Mouse (Mus musculus): ENCODE data around the gene Mst1r. TPM values are rescaled to one million over a fixed set of nuclear protein-coding genes. Genes with fewer than 3 reads are reported as not detected.

The Mst1r gene
- polyA plus RNA-seq (2017; shearing (Covaris generic)), result not detected

DNA sequence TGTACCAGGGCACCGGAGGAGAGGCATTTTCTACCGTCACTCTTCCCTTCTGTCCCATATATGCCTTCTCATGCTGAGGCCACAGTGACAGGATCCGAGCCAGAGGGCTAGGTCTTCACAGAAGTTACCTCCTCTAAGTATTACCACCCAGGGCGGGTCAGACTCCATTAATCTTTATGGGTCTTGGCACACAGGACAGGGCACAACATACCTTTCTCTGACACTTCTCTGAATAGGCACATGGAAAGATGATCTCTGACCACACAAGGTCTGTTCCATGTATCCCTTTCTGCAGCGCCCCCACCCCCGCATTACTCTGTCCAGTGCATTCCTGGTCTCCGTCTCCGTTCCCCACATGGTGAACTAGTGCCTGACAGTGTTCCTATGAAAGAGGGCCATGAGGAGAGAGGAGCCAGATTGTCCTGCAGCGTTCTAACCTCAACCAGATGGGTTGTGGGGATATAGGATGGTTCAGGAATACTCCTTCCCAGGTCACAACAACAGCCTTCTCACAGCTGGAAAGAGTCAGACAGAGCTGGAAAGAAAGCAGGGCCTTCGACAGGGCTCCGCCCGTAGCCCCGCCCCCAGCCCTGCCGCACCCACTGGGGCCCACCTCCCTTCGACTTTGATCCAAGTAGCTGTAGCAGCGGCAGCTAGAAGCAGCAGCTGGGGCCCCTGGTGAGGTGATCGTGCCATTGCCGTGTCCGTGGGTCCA lies at the start of gene Mst1r:
Gene Mst1r (plus strand): TSS at position 622 of the 715 bp plus-strand sequence.

DNA sequence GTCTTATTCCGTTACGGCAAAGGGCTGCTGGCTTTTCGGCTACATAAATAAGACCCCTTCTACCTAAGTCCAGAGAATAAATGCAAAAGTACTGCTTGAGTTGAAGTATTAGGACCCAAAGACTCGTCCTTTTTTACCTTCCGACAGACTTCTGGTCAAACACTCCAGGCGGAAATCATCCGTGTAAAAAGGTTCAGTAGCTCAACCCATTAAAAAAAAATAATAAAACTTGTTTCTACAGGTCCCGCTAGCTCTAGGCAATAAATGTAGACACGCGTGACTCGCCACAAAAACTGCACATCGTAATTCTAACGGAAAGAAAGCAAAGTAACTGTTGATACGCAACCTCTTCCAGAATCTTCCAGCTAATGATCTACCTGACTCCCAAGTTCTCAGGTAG lies 33.5 kb upstream of the Mst1r start, which contains the start of gene Rbm6:
Gene Rbm6 (minus strand): TSS at position 101 of the 400 bp plus-strand sequence.

DNA sequence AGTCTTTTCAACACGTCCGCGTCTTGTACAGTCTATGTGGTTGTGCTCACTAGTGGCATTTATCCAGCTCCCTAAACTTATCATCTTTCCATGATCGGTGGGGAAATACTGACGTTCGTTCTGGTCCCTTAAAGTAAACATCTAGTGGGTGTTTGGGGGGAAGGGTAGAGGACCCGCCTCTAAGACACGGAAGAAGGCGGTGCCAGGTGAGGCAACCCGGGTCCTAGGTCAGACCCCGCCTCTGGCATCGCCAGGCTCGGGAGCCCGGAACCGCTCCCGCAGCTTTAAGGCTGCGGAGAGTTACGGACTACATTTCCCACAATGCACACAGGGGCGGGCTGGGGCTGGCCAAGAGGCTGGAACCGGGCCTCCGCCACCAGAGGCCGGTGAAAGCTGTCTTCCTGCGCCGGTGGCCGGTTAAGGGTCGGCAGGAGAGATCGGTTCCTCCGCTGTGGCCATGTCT lies 18.8 kb upstream of the Mst1r start, which contains the start of gene Mon1a:
Gene Mon1a (plus strand): TSS at position 348 of the 463 bp plus-strand sequence.

DNA sequence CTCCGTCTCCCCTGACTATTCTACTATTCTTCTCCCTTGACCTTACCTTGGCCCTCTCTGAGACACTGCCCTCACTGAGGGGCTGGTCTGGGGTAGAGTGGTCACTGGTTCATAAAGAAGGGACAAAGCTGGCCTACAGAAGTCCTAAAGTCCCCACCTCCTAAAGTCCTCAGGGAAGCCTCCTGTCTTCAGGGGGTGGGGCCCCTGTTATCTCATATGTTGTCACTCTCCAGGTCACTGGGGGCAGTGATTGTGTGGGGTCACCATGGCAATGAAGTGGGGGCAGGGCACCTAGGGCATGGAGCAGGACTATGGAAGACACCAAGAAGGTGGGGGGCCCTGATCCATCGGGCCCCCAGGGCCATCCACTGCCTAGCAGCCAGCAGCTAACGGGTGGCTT lies 21.5 kb downstream of the Mst1r start, which contains the start of gene Actl11:
Gene Actl11 (plus strand): TSS at position 301 of the 400 bp plus-strand sequence.

DNA sequence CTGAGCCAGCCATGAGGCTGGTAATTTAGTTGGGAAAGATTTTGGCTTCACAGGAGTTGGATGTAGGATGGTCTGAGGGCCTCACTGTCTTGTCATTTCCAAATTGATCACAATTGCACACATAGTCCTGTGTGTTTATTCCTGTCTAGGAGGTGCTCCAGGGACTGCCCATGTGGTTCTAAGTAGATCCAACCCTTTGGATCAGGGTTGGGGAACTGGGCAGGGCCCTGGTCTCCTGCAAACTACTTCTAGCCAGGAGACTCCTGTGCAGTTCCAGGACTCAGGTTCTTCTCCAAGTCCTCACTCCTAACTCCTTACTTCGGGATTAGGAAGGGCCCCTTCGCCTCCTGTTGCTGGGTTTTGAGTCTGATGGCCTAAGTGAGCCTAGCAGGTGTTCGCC lies 28.7 kb downstream of the Mst1r start, which contains the start of gene Camkv:
Gene Camkv (plus strand): TSS at position 301 of the 400 bp plus-strand sequence.

DNA sequence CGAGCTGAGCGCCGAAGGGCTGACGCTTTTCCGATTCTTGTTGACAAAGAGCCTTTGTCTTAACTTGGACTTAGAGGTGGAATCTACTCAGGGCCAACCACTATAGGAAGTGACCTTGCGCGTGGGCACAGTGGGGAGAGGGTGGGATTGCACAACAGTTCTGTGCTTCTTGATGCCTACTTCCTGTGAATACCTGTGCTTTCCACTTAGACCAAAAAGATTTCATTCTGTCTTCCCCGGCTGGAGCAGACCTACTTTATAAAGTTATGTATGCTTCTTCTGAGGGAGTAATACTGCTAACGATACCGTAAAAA lies 43.2 kb downstream of the Mst1r start, which contains the start of gene Traip:
Gene Traip (plus strand): TSS at position 215 of the 314 bp plus-strand sequence.

Other genes with a start within 250 kb of the Mst1r start
- gene Slc38a3, start 237.3 kb upstream of the Mst1r start, polyA plus RNA-seq (2017; shearing (Covaris generic)), result not detected
- not detected for gene Gnat1, start 227.2 kb upstream of the Mst1r start, polyA plus RNA-seq (2017; shearing (Covaris generic))
- not detected for gene Sema3f, start 196.4 kb upstream of the Mst1r start, polyA plus RNA-seq (2017; shearing (Covaris generic))
- gene Rbm5, start 135.9 kb upstream of the Mst1r start, polyA plus RNA-seq (2017; shearing (Covaris generic)), result 336 TPM
- 128 TPM for gene Rbm6, start 33.6 kb upstream of the Mst1r start, polyA plus RNA-seq (2017; shearing (Covaris generic))
- gene Mon1a, start 18.7 kb upstream of the Mst1r start, polyA plus RNA-seq (2017; shearing (Covaris generic)), result 15.9 TPM
- gene Actl11, start 21.6 kb downstream of the Mst1r start, polyA plus RNA-seq (2017; shearing (Covaris generic)), result not detected
- not detected for gene Camkv, start 28.8 kb downstream of the Mst1r start, polyA plus RNA-seq (2017; shearing (Covaris generic))
- 4.0 TPM for gene Traip, start 43.3 kb downstream of the Mst1r start, polyA plus RNA-seq (2017; shearing (Covaris generic))
- gene Uba7, start 68.6 kb downstream of the Mst1r start, polyA plus RNA-seq (2017; shearing (Covaris generic)), result 343 TPM
- not detected for gene Gm20661, start 76.2 kb downstream of the Mst1r start, polyA plus RNA-seq (2017; shearing (Covaris generic))
- 2.0 TPM for gene Inka1, start 79.0 kb downstream of the Mst1r start, polyA plus RNA-seq (2017; shearing (Covaris generic))
- 0.42 TPM for gene Cdhr4, start 85.6 kb downstream of the Mst1r start, polyA plus RNA-seq (2017; shearing (Covaris generic))
- gene Gm20662, start 89.5 kb downstream of the Mst1r start, polyA plus RNA-seq (2017; shearing (Covaris generic)), result not detected
- gene Ip6k1, start 95.6 kb downstream of the Mst1r start, polyA plus RNA-seq (2017; shearing (Covaris generic)), result 59.6 TPM
- gene Gmppb, start 142.4 kb downstream of the Mst1r start, polyA plus RNA-seq (2017; shearing (Covaris generic)), result 40.5 TPM
- gene Amigo3, start 146.3 kb downstream of the Mst1r start, polyA plus RNA-seq (2017; shearing (Covaris generic)), result 3.9 TPM
- gene Mst1, start 173.6 kb downstream of the Mst1r start, polyA plus RNA-seq (2017; shearing (Covaris generic)), result 2.1 TPM
- gene Rnf123, start 176.5 kb downstream of the Mst1r start, polyA plus RNA-seq (2017; shearing (Covaris generic)), result 172 TPM
- gene Apeh, start 187.7 kb downstream of the Mst1r start, polyA plus RNA-seq (2017; shearing (Covaris generic)), result 108 TPM

Data from CD4-positive, CD25-positive, alpha-beta regulatory T cell, adult 9 weeks (primary cell).